Mouse (Mus musculus) stomach, embryonic 16.5 days (tissue): ENCODE measurements at regions not wholly inside any gene's neighbourhood (a gene's known extent, or its start where the extent isn't known, plus 50 kb on each side); places are given as distances from the start of the nearest gene placed in this dataset.

Experiments used
- ATAC-seq: fragments of 200-750 bp; cut with Nextera tagmentation; 2 replicates; pipeline ENCODE4 v1.8.0; 2017; ENCODE audit warnings: moderate number of reproducible peaks, moderate TSS enrichment; ENCODE audit not compliant: insufficient read depth, low FRiP score
- H3K27ac ChIP-seq: fragments of 300-500 bp; sonication (generic); 2 replicates; pipeline ENCODE4 v1.5.1; 2014; ENCODE audit warnings: low read length
- H3K27me3 ChIP-seq: fragments of 300-500 bp; sonication (generic); 2 replicates; pipeline ENCODE4 v1.6.1; 2014; ENCODE audit warnings: low read length, control low read depth, mixed read lengths; ENCODE audit not compliant: control insufficient read depth, insufficient read depth
- H3K36me3 ChIP-seq: fragments of 300-500 bp; sonication (generic); 2 replicates; pipeline ENCODE4 v1.6.1; 2014; ENCODE audit warnings: low read length; ENCODE audit not compliant: control insufficient read depth, insufficient read depth
- H3K4me1 ChIP-seq: fragments of 300-500 bp; sonication (generic); 2 replicates; pipeline ENCODE4 v1.6.1; 2014; ENCODE audit warnings: low read length, control low read depth, mixed read lengths; ENCODE audit not compliant: control insufficient read depth, insufficient read depth
- H3K4me2 ChIP-seq: fragments of 300-500 bp; sonication (generic); 2 replicates; pipeline ENCODE4 v1.6.1; 2014; ENCODE audit warnings: low read depth, low read length, mixed read lengths
- H3K4me3 ChIP-seq: fragments of 300-500 bp; sonication (generic); replicated peaks from 2 replicates; pipeline ENCODE4 v1.5.1; 2014; ENCODE audit warnings: mild to moderate bottlenecking, low read length
- H3K9ac ChIP-seq: fragments of 300-500 bp; sonication (generic); 2 replicates; pipeline ENCODE4 v1.6.1; 2014; ENCODE audit warnings: low read length
- H3K9me3 ChIP-seq: fragments of 300-500 bp; sonication (generic); replicated peaks from 2 replicates; pipeline ENCODE4 v1.6.1; 2016; ENCODE audit warnings: low read length, control low read depth; ENCODE audit not compliant: control insufficient read depth
- WGBS: fragments of 180-500 bp; shearing (Covaris S2); extraction: QIAGEN DNeasy Blood & Tissue Kit; methylation state at CpG from one replicate; pipeline ENCODE4 v1.1.7; 2014; 5-methylcytosine and 5-hydroxymethylcytosine counted together

- Histone ChIP-seq H3K9ac (no peak overlapping the region), H3K4me2 (no peak overlapping the region), H3K27me3 (no peaks in the 10 kb centered on the region), H3K27ac (no peak overlapping the region), H3K36me3 (no peaks in the 10 kb centered on the region), H3K4me1 (no peaks in the 10 kb centered on the region), H3K4me3 (no peak overlapping the region), H3K9me3 (no peaks in the 10 kb centered on the region)
- no peak for ATAC-seq
- WGBS, result 52% methylated on average over 9 of the region's 9 CpGs
Observed at GRCm38 (mm10) chr12:99039497-99040322, 119.3 kb downstream of the Ttc8 start.

- no peaks in the 10 kb centered on the region for H3K4me1 ChIP-seq
- no peak overlapping the region for H3K27ac ChIP-seq
- H3K9ac ChIP-seq, result no peak overlapping the region
- 63% methylated on average over 4 of the region's 4 CpGs for WGBS
- no peak for ATAC-seq
- H3K27me3 ChIP-seq, result no peaks in the 10 kb centered on the region
- H3K9me3 ChIP-seq, result no peaks in the 10 kb centered on the region
- no peak overlapping the region for H3K4me3 ChIP-seq
- H3K4me2 ChIP-seq, result no peak overlapping the region
- H3K36me3 ChIP-seq, result no peaks in the 10 kb centered on the region
Observed at GRCm38 (mm10) chr12:99041606-99042005, 121.2 kb downstream of the Ttc8 start.

GRCm38 (mm10) chr12:99042918-99043862 lies 122.8 kb downstream of the Ttc8 start:
- H3K4me1 ChIP-seq, result no peaks in the 10 kb centered on the region
- ATAC-seq, result no peak
- H3K9me3 ChIP-seq, result no peaks in the 10 kb centered on the region
- no peak overlapping the region for H3K9ac ChIP-seq
- H3K36me3 ChIP-seq, result no peaks in the 10 kb centered on the region
- 80% methylated on average over 16 of the region's 16 CpGs for WGBS
- no peaks in the 10 kb centered on the region for H3K27me3 ChIP-seq
- no peak overlapping the region for H3K27ac ChIP-seq
- no peak overlapping the region for H3K4me3 ChIP-seq
- H3K4me2 ChIP-seq, result no peak overlapping the region

- no peaks in the 10 kb centered on the region for H3K36me3 ChIP-seq
- H3K9ac ChIP-seq, result no peak overlapping the region
- H3K27me3 ChIP-seq, result no peaks in the 10 kb centered on the region
- H3K4me1 ChIP-seq, result no peaks in the 10 kb centered on the region
- H3K4me3 ChIP-seq, result no peak overlapping the region
- no peaks in the 10 kb centered on the region for H3K9me3 ChIP-seq
- 66% methylated on average over 5 of the region's 5 CpGs for WGBS
- H3K4me2 ChIP-seq, result no peak overlapping the region
- ATAC-seq, result no peak
- H3K27ac ChIP-seq, result no peak overlapping the region
Observed at GRCm38 (mm10) chr12:99044477-99044876, 124.1 kb downstream of the Ttc8 start.

GRCm38 (mm10) chr12:99050426-99050825 lies 130.1 kb downstream of the Ttc8 start:
- no peak overlapping the region for H3K9ac ChIP-seq
- H3K27me3 ChIP-seq, result no peaks in the 10 kb centered on the region
- no peak overlapping the region for H3K27ac ChIP-seq
- H3K9me3 ChIP-seq, result no peaks in the 10 kb centered on the region
- H3K4me3 ChIP-seq, result no peak overlapping the region
- no peaks in the 10 kb centered on the region for H3K36me3 ChIP-seq
- WGBS, result 61% methylated on average over 2 of the region's 2 CpGs
- H3K4me1 ChIP-seq, result no peaks in the 10 kb centered on the region
- ATAC-seq, result no peak
- H3K4me2 ChIP-seq, result no peak overlapping the region

- no peak overlapping the region for H3K27ac ChIP-seq
- no peak overlapping the region for H3K4me3 ChIP-seq
- no peak overlapping the region for H3K4me2 ChIP-seq
- no peaks in the 10 kb centered on the region for H3K4me1 ChIP-seq
- H3K36me3 ChIP-seq, result no peaks in the 10 kb centered on the region
- no peaks in the 10 kb centered on the region for H3K27me3 ChIP-seq
- 74% methylated on average over 7 of the region's 7 CpGs for WGBS
- H3K9me3 ChIP-seq, result no peaks in the 10 kb centered on the region
- H3K9ac ChIP-seq, result no peak overlapping the region
- no peak for ATAC-seq
Observed at GRCm38 (mm10) chr12:99052599-99052998, 132.2 kb downstream of the Ttc8 start.

- Histone ChIP-seq H3K27me3 (no peaks in the 10 kb centered on the region), H3K27ac (no peak overlapping the region), H3K4me2 (no peak overlapping the region), H3K4me1 (no peaks in the 10 kb centered on the region), H3K9me3 (no peaks in the 10 kb centered on the region), H3K4me3 (no peak overlapping the region), H3K36me3 (no peaks in the 10 kb centered on the region), H3K9ac (no peak overlapping the region)
- no peak for ATAC-seq
- WGBS, result 90% methylated on average over 2 of the region's 2 CpGs
Observed at GRCm38 (mm10) chr12:99057521-99057920, 137.1 kb downstream of the Ttc8 start.

GRCm38 (mm10) chr12:99058916-99059315 lies 138.5 kb downstream of the Ttc8 start:
- Histone ChIP-seq H3K27ac (no peak overlapping the region), H3K9ac (no peak overlapping the region), H3K4me2 (no peak overlapping the region), H3K27me3 (no peaks in the 10 kb centered on the region), H3K9me3 (no peaks in the 10 kb centered on the region), H3K36me3 (no peaks in the 10 kb centered on the region), H3K4me1 (no peaks in the 10 kb centered on the region), H3K4me3 (no peak overlapping the region)
- no peak for ATAC-seq
- WGBS, result 51% methylated on average over 2 of the region's 2 CpGs

GRCm38 (mm10) chr12:99059491-99059890 lies 139.1 kb downstream of the Ttc8 start:
- H3K27me3 ChIP-seq, result no peaks in the 10 kb centered on the region
- no peaks in the 10 kb centered on the region for H3K9me3 ChIP-seq
- ATAC-seq, result no peak
- H3K27ac ChIP-seq, result no peak overlapping the region
- no peaks in the 10 kb centered on the region for H3K36me3 ChIP-seq
- H3K4me2 ChIP-seq, result no peak overlapping the region
- H3K4me3 ChIP-seq, result no peak overlapping the region
- 86% methylated on average over 4 of the region's 4 CpGs for WGBS
- H3K4me1 ChIP-seq, result no peaks in the 10 kb centered on the region
- no peak overlapping the region for H3K9ac ChIP-seq
